Mouse (Mus musculus) midbrain, embryonic 14.5 days (tissue): Measurements from ENCODE around the gene Tmem53. TPM values are rescaled to one million over a fixed set of nuclear protein-coding genes. Genes with fewer than 3 reads are reported as not detected.

Source experiments
- ATAC-seq: fragments of 200-750 bp; cut with Nextera tagmentation; 2 replicates; pipeline ENCODE4 v1.8.0; 2017; ENCODE audit warnings: moderate number of reproducible peaks, moderate library complexity; ENCODE audit not compliant: low FRiP score, low TSS enrichment
- DNase-seq: peaks from one replicate; pipeline ENCODE4 v3.0.0-alpha.2; 2015
- H3K27ac ChIP-seq: fragments of 300-500 bp; sonication (generic); replicated peaks from 2 replicates; pipeline ENCODE4 v1.5.1; 2014; ENCODE audit warnings: mild to moderate bottlenecking, low read depth, low read length, moderate library complexity
- H3K27me3 ChIP-seq: fragments of 300-500 bp; sonication (generic); 2 replicates; pipeline ENCODE4 v1.6.1; 2014; ENCODE audit warnings: low read length, control low read depth, mixed read lengths; ENCODE audit not compliant: control insufficient read depth, insufficient read depth
- H3K36me3 ChIP-seq: fragments of 300-500 bp; sonication (generic); 2 replicates; pipeline ENCODE4 v1.6.1; 2014; ENCODE audit warnings: low read length, control low read depth; ENCODE audit not compliant: control insufficient read depth, insufficient read depth
- H3K4me1 ChIP-seq: fragments of 300-500 bp; sonication (generic); 2 replicates; pipeline ENCODE4 v1.6.1; 2014; ENCODE audit warnings: mild to moderate bottlenecking, antibody characterized with exemption, low read length, control low read depth; ENCODE audit not compliant: control insufficient read depth, insufficient read depth
- H3K4me2 ChIP-seq: fragments of 300-500 bp; sonication (generic); 2 replicates; pipeline ENCODE4 v1.6.1; 2014; ENCODE audit warnings: mild to moderate bottlenecking, low read length, moderate library complexity
- H3K4me3 ChIP-seq: fragments of 300-500 bp; sonication (generic); replicated peaks from 2 replicates; pipeline ENCODE4 v1.5.1; 2014; ENCODE audit warnings: low read depth, low read length
- H3K9ac ChIP-seq: fragments of 300-500 bp; sonication (generic); replicated peaks from 2 replicates; pipeline ENCODE4 v1.6.1; 2014; ENCODE audit warnings: mild to moderate bottlenecking, low read length, moderate library complexity
- H3K9me3 ChIP-seq: fragments of 300-500 bp; sonication (generic); 2 replicates; pipeline ENCODE4 v1.6.1; 2016; ENCODE audit warnings: low read length, control low read depth, mixed read lengths; ENCODE audit not compliant: control insufficient read depth
- WGBS: fragments of 180-500 bp; shearing (Covaris S2); extraction: QIAGEN DNeasy Blood & Tissue Kit; methylation state at CpG from one replicate; pipeline ENCODE4 v1.1.7; 2014; 5-methylcytosine and 5-hydroxymethylcytosine counted together
- polyA plus RNA-seq: library from polyadenylated mRNA; unstranded; fragments of >200 nt; fragmentation: Nextera tagmentation; extraction: Ambion mirVana; gene quantifications from 2 replicates; pipeline ENCODE4 v1.2.1, GENCODE M21; 2014

Gene Tmem53
- polyA plus RNA-seq, 1 experiment from 2014 or later = 12.2 TPM

DNA sequence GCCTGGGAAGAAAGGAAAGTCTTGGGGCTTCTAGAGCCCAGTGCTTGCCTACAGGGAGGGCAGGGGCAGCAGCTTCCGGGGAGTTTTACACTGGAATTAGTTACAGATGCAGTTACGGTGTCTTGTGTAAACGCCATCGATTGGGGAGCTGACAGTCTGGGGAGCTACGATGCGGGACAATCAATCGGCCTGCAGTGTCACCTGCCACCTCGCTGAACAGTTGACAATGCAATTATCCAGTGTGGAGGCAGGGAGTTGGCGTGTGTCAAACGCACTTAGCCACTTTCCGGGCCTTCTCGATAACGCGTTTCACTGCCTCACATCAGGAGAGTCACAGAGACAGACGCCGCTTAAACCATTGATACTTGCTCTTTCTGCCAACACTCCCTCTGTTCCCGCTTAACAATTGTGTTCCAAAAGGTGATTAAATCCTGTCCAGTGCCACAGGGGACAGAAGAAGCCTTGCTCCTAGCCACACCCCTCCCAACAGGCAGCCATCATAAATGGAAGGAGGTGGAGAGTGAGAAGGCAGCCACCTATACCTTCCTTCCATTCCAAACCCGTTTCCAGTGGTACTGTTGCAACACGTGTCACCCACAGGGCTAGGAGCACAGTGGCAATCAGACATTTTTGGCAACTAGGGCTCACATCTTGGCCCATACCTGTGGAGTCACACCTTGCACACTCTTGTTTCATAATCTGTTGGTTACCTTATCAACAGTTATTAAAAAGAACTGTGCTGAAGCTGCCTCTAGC is 29.5 kb downstream of the Tmem53 start:
- ATAC-seq = no peak
- peaks cover 45% of the 10 kb centered on the region for H3K4me1 ChIP-seq
- DNase-seq = peak; percentile 33

GRCm38 (mm10) chr4:117283271-117284191 is 31.8 kb downstream of the Tmem53 start:
- H3K4me3 ChIP-seq = no peak overlapping the region
- no peak overlapping the region; the same call in 1 of the 2 replicates for H3K9ac ChIP-seq
- 6% methylated on average over 22 of the region's 22 CpGs for WGBS
- DNase-seq = peak; percentile 67
- peaks cover 62% of the 10 kb centered on the region for H3K36me3 ChIP-seq
- H3K27ac ChIP-seq = peak overlapping the region; percentile 70
- ATAC-seq = peak; percentile 60
- peaks cover 53% of the 10 kb centered on the region for H3K4me1 ChIP-seq
- peak overlapping the region; percentile 29; the same call in 1 of the 2 replicates for H3K4me2 ChIP-seq
- no peaks in the 10 kb centered on the region for H3K27me3 ChIP-seq
- no peaks in the 10 kb centered on the region for H3K9me3 ChIP-seq

More for the DNA sequence above, 29.5 kb downstream of the Tmem53 start:
- Histone ChIP-seq H3K36me3 (peaks cover 74% of the 10 kb centered on the region), H3K27me3 (no peaks in the 10 kb centered on the region), H3K27ac (peak overlapping the region; percentile 41; the same call in 1 of the 2 replicates), H3K4me3 (no peak overlapping the region), H3K9ac (no peak overlapping the region), H3K4me2 (no peak overlapping the region), H3K9me3 (no peaks in the 10 kb centered on the region)
- 47% methylated on average over 19 of the region's 19 CpGs for WGBS

GRCm38 (mm10) chr4:117284363-117284762 is 32.6 kb downstream of the Tmem53 start:
- H3K4me3 ChIP-seq = no peak overlapping the region
- H3K9ac ChIP-seq = no peak overlapping the region; the same call in 1 of the 2 replicates
- H3K4me2 ChIP-seq = 0 out of 2 replicates have a peak overlapping the region, but pooled peaks have one; percentile 2
- H3K9me3 ChIP-seq = no peaks in the 10 kb centered on the region
- peak overlapping the region; percentile 70 for H3K27ac ChIP-seq
- ATAC-seq (no peak), DNase-seq (no peak)
- no peaks in the 10 kb centered on the region for H3K27me3 ChIP-seq
- H3K4me1 ChIP-seq = peaks cover 51% of the 10 kb centered on the region
- 20% methylated on average over 4 of the region's 4 CpGs for WGBS
- H3K36me3 ChIP-seq = peaks cover 54% of the 10 kb centered on the region

DNA sequence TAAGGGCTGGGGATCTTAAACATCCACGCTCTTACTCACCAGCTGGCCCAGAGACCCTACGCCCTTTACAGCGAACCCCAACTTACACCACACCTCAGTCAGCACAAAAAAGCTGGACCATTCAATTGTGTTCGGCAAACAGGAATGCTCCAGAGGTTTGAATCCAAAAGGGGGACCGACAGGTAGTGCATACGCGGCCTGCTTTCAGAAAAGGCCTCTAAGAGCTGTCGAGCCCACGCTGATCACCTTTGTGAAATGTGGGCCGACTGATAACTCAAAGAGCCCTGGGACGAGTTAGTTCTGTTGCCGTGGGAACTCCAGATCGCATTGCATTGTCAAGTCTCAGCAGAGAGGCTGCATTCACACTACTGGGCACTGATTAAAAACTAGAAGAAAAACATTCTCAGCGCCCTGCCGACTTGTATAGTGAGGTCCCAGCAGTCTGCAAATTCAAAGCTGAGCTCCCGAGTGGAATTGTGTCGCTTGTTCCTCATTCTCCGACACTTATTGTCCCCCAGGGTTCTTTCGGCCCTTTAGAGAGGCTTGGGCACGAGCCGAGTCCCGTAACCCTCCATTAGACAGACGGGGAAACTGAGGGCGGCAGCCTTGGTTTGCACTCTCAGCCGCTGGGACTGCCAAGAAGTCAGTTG is 36.7 kb downstream of the Tmem53 start:
- Histone ChIP-seq H3K4me3 (peak overlapping the region; percentile 75), H3K27ac (peak overlapping the region; percentile 89), H3K36me3 (peaks cover 29% of the 10 kb centered on the region), H3K27me3 (no peaks in the 10 kb centered on the region), H3K9ac (peak overlapping the region; percentile 75), H3K9me3 (no peaks in the 10 kb centered on the region), H3K4me1 (peaks cover 44% of the 10 kb centered on the region), H3K4me2 (peak overlapping the region; percentile 77)
- no peak for ATAC-seq
- 14% methylated on average over 25 of the region's 25 CpGs for WGBS
- DNase-seq = peak; percentile 74

DNA sequence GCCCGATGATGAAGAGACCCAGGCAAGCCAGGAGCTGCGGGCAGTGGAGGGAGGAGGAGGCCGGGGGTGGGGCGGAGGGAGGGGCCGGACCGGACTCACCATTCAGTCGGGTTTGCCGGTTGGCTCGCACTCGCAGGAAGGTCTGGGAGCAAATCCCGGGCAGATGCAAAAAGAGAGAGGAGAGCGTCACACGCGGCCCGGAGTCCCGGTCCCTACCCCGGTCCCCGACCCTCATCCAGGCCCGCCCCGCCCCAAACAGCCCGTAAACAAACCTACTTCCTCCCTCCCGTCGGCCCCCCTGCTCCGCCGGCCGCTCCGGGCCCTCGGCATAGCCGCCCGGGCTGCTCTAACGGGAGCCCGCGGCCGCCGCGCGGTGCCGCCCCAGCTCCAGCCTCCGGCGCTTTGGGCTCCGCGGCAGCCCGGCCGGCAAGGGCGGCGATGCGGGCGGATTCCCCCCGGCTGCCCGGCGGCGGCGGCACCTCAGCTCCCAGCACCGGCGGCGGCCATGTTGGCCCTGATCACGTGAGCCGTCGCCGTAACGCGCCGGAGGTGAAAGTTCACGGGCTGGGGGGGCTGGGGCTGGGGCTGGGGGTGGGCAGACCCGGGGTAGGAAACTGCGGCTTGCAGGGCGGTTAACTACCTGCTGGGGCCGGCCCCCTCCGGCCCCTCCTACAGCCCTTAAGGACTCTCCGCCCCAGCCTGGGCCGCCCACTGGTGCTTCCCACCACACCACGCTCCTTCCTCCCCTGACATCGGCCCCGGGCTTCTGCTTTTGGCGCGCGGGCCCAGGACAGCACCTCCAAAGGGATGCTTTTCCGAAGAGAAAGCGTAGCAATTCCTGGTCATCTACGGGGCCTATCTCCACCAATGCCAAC is 37.4 kb downstream of the Tmem53 start:
- no peaks in the 10 kb centered on the region for H3K27me3 ChIP-seq
- under 1% methylated on average over 78 of the region's 80 CpGs for WGBS
- H3K36me3 ChIP-seq = peaks cover 28% of the 10 kb centered on the region
- H3K4me1 ChIP-seq = peaks cover 36% of the 10 kb centered on the region
- peak overlapping the region; percentile 75 for H3K9ac ChIP-seq
- H3K27ac ChIP-seq = peak overlapping the region; percentile 89
- peak overlapping the region; percentile 77 for H3K4me2 ChIP-seq
- no peaks in the 10 kb centered on the region for H3K9me3 ChIP-seq
- peak overlapping the region; percentile 75 for H3K4me3 ChIP-seq
- DNase-seq (peak; percentile 88), ATAC-seq (peak; percentile 76)

GRCm38 (mm10) chr4:117291696-117292095 is 39.9 kb downstream of the Tmem53 start:
- WGBS = 91% methylated on average over 2 of the region's 2 CpGs
- H3K36me3 ChIP-seq = 0 out of 2 replicates have a peak, but pooled peaks cover 7% of the 10 kb centered on the region
- no peaks in the 10 kb centered on the region for H3K9me3 ChIP-seq
- ATAC-seq = no peak
- no peak overlapping the region for H3K4me2 ChIP-seq
- H3K4me3 ChIP-seq = no peak overlapping the region
- no peak overlapping the region for H3K27ac ChIP-seq
- DNase-seq = no peak
- H3K4me1 ChIP-seq = peaks cover 13% of the 10 kb centered on the region
- H3K27me3 ChIP-seq = no peaks in the 10 kb centered on the region
- no peak overlapping the region for H3K9ac ChIP-seq

- 0 out of 2 replicates have a peak overlapping the region, but pooled peaks have one; percentile 14 for H3K9ac ChIP-seq
- 48% methylated on average over 19 of the region's 19 CpGs for WGBS
- DNase-seq = no peak
- H3K36me3 ChIP-seq = no peaks in the 10 kb centered on the region
- no peak overlapping the region for H3K4me2 ChIP-seq
- 0 out of 2 replicates have a peak, but pooled peaks cover 10% of the 10 kb centered on the region for H3K4me1 ChIP-seq
- ATAC-seq = no peak
- no peak overlapping the region for H3K4me3 ChIP-seq
- peaks cover 12% of the 10 kb centered on the region; the same call in 1 of the 2 replicates for H3K27me3 ChIP-seq
- no peak overlapping the region for H3K27ac ChIP-seq
- no peaks in the 10 kb centered on the region for H3K9me3 ChIP-seq
Observed at GRCm38 (mm10) chr4:117296849-117297593, 45.3 kb downstream of the Tmem53 start.
